Mouse (Mus musculus): Measurements from ENCODE around the gene 2010111I01Rik. TPM values are rescaled to one million over a fixed set of nuclear protein-coding genes. Genes with fewer than 3 reads are reported as not detected.
A peak's percentile ranks its signal among the peaks of the same experiment; 100 is the strongest.

2010111I01Rik gene
- polyA plus RNA-seq, 1 experiment: 144 TPM

- no peak for TF ChIP-seq POLR2A (IDR thresholded peaks at IDR 0.05; ENCODE audit: insufficient read length, low read depth)
- TF ChIP-seq TCF3 (IDR thresholded peaks at IDR 0.05; ENCODE audit: insufficient read length, low read depth): no peak
- TF ChIP-seq USF1 (IDR thresholded peaks at IDR 0.05; ENCODE audit: low read depth): no peak
- no peak for TF ChIP-seq POLR2AphosphoS2 (IDR thresholded peaks at IDR 0.05; ENCODE audit: insufficient read length, low read depth)
- no peak for TF ChIP-seq REST (IDR thresholded peaks at IDR 0.05; ENCODE audit: insufficient read depth, insufficient read length)
- TF ChIP-seq SRF (IDR thresholded peaks at IDR 0.05; ENCODE audit: control insufficient read depth, insufficient read length, low read depth): no peak
- TF ChIP-seq CEBPB (IDR thresholded peaks at IDR 0.05; ENCODE audit: insufficient read depth, poor library complexity, severe bottlenecking): no peak
- no peak for TF ChIP-seq MYOG (IDR thresholded peaks at IDR 0.05; ENCODE audit: control insufficient read depth in 1 of 3, insufficient read depth in 1 of 3, insufficient read length in 2 of 3, low read depth in 2 of 3)
- TF ChIP-seq TCF12 (IDR thresholded peaks at IDR 0.05; ENCODE audit: insufficient read depth, poor library complexity, severe bottlenecking): no peak
- TF ChIP-seq MYOD1 (IDR thresholded peaks at IDR 0.05; ENCODE audit: control insufficient read depth in 1 of 3, insufficient read length in 2 of 3, low read depth in 2 of 3): no peak
- TF ChIP-seq MAX (IDR thresholded peaks at IDR 0.05; ENCODE audit: low read depth): no peak
- TF ChIP-seq E2F4 (IDR thresholded peaks at IDR 0.05; ENCODE audit: insufficient read depth): no peak
- Histone ChIP-seq H3K4me2 (ENCODE audit: low read depth) (no peak overlapping the region), H3K4me3 (no peak overlapping the region), H3K36me3 (ENCODE audit: control insufficient read depth, insufficient read depth) (no peaks in the 10 kb centered on the region), H3K79me2 (ENCODE audit: control insufficient read depth, insufficient read depth) (no peaks in the 10 kb centered on the region), H3ac (ENCODE audit: control insufficient read depth, insufficient read length) (no peak overlapping the region), H3K27me3 (ENCODE audit: control insufficient read depth, insufficient read depth, insufficient read length) (no peaks in the 10 kb centered on the region)
Observed at GRCm38 (mm10) chr13:63136775-63137174, 172.1 kb downstream of the 2010111I01Rik start.

GRCm38 (mm10) chr13:63138376-63139048, 173.8 kb downstream of the 2010111I01Rik start:
- no peaks in the 10 kb centered on the region for H3K79me2 ChIP-seq (ENCODE audit: control insufficient read depth, insufficient read depth)
- no peak overlapping the region for H3ac ChIP-seq (ENCODE audit: control insufficient read depth, insufficient read length)
- no peaks in the 10 kb centered on the region for H3K36me3 ChIP-seq (ENCODE audit: control insufficient read depth, insufficient read depth)
- H3K27me3 ChIP-seq (ENCODE audit: control insufficient read depth, insufficient read depth, insufficient read length): no peaks in the 10 kb centered on the region
- H3K4me3 ChIP-seq: no peak overlapping the region
- TF ChIP-seq MYOD1 (IDR thresholded peaks at IDR 0.05; ENCODE audit: control insufficient read depth in 1 of 3, insufficient read length in 2 of 3, low read depth in 2 of 3) (no peak), POLR2A (IDR thresholded peaks at IDR 0.05; ENCODE audit: insufficient read length, low read depth) (no peak), USF1 (IDR thresholded peaks at IDR 0.05; ENCODE audit: low read depth) (no peak), E2F4 (IDR thresholded peaks at IDR 0.05; ENCODE audit: insufficient read depth) (no peak), TCF3 (IDR thresholded peaks at IDR 0.05; ENCODE audit: insufficient read length, low read depth) (no peak), SRF (IDR thresholded peaks at IDR 0.05; ENCODE audit: control insufficient read depth, insufficient read length, low read depth) (no peak), MYOG (IDR thresholded peaks at IDR 0.05; ENCODE audit: control insufficient read depth in 1 of 3, insufficient read depth in 1 of 3, insufficient read length in 2 of 3, low read depth in 2 of 3) (no peak), REST (IDR thresholded peaks at IDR 0.05; ENCODE audit: insufficient read depth, insufficient read length) (no peak), POLR2AphosphoS2 (IDR thresholded peaks at IDR 0.05; ENCODE audit: insufficient read length, low read depth) (no peak), CEBPB (IDR thresholded peaks at IDR 0.05; ENCODE audit: insufficient read depth, poor library complexity, severe bottlenecking) (no peak), MAX (IDR thresholded peaks at IDR 0.05; ENCODE audit: low read depth) (no peak), TCF12 (IDR thresholded peaks at IDR 0.05; ENCODE audit: insufficient read depth, poor library complexity, severe bottlenecking) (no peak)
- no peak overlapping the region for H3K4me2 ChIP-seq (ENCODE audit: low read depth)

GRCm38 (mm10) chr13:63139463-63140226, 175.0 kb downstream of the 2010111I01Rik start:
- Histone ChIP-seq H3K79me2 (ENCODE audit: control insufficient read depth, insufficient read depth) (no peaks in the 10 kb centered on the region), H3K36me3 (ENCODE audit: control insufficient read depth, insufficient read depth) (no peaks in the 10 kb centered on the region), H3ac (ENCODE audit: control insufficient read depth, insufficient read length) (no peak overlapping the region), H3K4me3 (no peak overlapping the region), H3K4me2 (ENCODE audit: low read depth) (peak overlapping the region; percentile 55), H3K27me3 (ENCODE audit: control insufficient read depth, insufficient read depth, insufficient read length) (no peaks in the 10 kb centered on the region)
- TF ChIP-seq CEBPB (IDR thresholded peaks at IDR 0.05; ENCODE audit: insufficient read depth, poor library complexity, severe bottlenecking) (no peak), MYOD1 (IDR thresholded peaks at IDR 0.05; ENCODE audit: control insufficient read depth in 1 of 3, insufficient read length in 2 of 3, low read depth in 2 of 3) (no peak), E2F4 (IDR thresholded peaks at IDR 0.05; ENCODE audit: insufficient read depth) (no peak), TCF3 (IDR thresholded peaks at IDR 0.05; ENCODE audit: insufficient read length, low read depth) (no peak), POLR2A (IDR thresholded peaks at IDR 0.05; ENCODE audit: insufficient read length, low read depth) (peak; percentile 19), SRF (IDR thresholded peaks at IDR 0.05; ENCODE audit: control insufficient read depth, insufficient read length, low read depth) (no peak), MAX (IDR thresholded peaks at IDR 0.05; ENCODE audit: low read depth) (no peak)

- Histone ChIP-seq H3ac (ENCODE audit: control insufficient read depth, insufficient read length) (no peak overlapping the region), H3K4me3 (no peak overlapping the region), H3K36me3 (ENCODE audit: control insufficient read depth, insufficient read depth) (no peaks in the 10 kb centered on the region), H3K79me2 (ENCODE audit: control insufficient read depth, insufficient read depth) (no peaks in the 10 kb centered on the region), H3K4me2 (ENCODE audit: low read depth) (peak overlapping the region; percentile 55), H3K27me3 (ENCODE audit: control insufficient read depth, insufficient read depth, insufficient read length) (no peaks in the 10 kb centered on the region)
- 0 out of 2 replicates have a peak, but pooled peaks have one; percentile 53 for TF ChIP-seq CEBPB (IDR thresholded peaks at IDR 0.05; ENCODE audit: insufficient read depth, poor library complexity, severe bottlenecking)
- TF ChIP-seq TCF3 (IDR thresholded peaks at IDR 0.05; ENCODE audit: insufficient read length, low read depth): no peak
- TF ChIP-seq USF1 (IDR thresholded peaks at IDR 0.05; ENCODE audit: low read depth): peak; percentile 60
Observed at GRCm38 (mm10) chr13:63140784-63141183, 176.1 kb downstream of the 2010111I01Rik start.
